Mouse (Mus musculus): ENCODE measurements around the gene 9230112D13Rik.

DNA sequence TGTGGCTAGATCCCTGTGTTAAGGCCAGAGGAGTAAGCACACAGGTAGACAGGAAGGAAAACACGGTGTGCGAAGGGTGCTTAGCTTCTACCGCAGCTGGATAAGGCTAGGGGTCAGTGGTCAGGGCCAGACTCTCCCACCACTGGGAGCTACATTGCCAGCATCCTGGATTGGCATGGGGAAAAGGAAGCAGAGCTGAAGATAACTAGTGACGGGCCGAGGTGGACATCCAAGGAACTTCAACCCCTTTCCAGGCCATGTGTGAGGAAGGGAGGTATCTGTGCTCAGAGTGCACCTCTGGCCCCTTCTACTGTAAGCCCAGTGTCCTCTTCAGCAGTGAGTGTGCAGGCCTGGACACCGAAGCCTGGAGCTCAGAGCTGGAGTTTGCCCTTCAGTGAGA, 30.9 kb upstream of the 9230112D13Rik start:
- no peak for TF ChIP-seq EP300 (IDR thresholded peaks at IDR 0.05; ENCODE audit: low read depth)
- TF ChIP-seq CTCF (IDR thresholded peaks at IDR 0.05; ENCODE audit: low read depth) = no peak

Data from heart, postnatal 0 days (tissue).